Mouse (Mus musculus) heart, embryonic 16.5 days (tissue): Measurements from ENCODE around the gene Cldn8. TPM values are rescaled to one million over a fixed set of nuclear protein-coding genes. Genes with fewer than 3 reads are reported as not detected.

Experiments used
- ATAC-seq: fragments of 200-750 bp; cut with Nextera tagmentation; replicated peaks from 2 replicates; pipeline ENCODE4 v1.8.0; 2017; ENCODE audit warnings: moderate number of reproducible peaks; ENCODE audit not compliant: insufficient read depth, low FRiP score; ENCODE audit errors: extremely low read depth
- H3K27ac ChIP-seq: fragments of 300-500 bp; sonication (generic); 2 replicates; pipeline ENCODE4 v1.5.1; 2014; ENCODE audit warnings: mild to moderate bottlenecking, low read length, control low read depth, moderate library complexity
- H3K27me3 ChIP-seq: fragments of 300-500 bp; sonication (generic); 2 replicates; pipeline ENCODE4 v1.6.1; 2014; ENCODE audit warnings: low read length, mixed read lengths; ENCODE audit not compliant: control insufficient read depth, insufficient read depth
- H3K36me3 ChIP-seq: fragments of 300-500 bp; sonication (generic); 2 replicates; pipeline ENCODE4 v1.6.1; 2014; ENCODE audit not compliant: control insufficient read depth, insufficient read depth
- H3K4me1 ChIP-seq: fragments of 300-500 bp; sonication (generic); 2 replicates; pipeline ENCODE4 v1.6.1; 2014; ENCODE audit warnings: low read length, mixed read lengths; ENCODE audit not compliant: control insufficient read depth, insufficient read depth
- H3K4me2 ChIP-seq: fragments of 300-500 bp; sonication (generic); 2 replicates; pipeline ENCODE4 v1.6.1; 2014; ENCODE audit warnings: low read depth, mild to moderate bottlenecking, control low read depth, low read length
- H3K4me3 ChIP-seq: fragments of 300-500 bp; sonication (generic); 2 replicates; pipeline ENCODE4 v1.5.1; 2014; ENCODE audit warnings: mild to moderate bottlenecking, control low read depth, low read length
- H3K9ac ChIP-seq: fragments of 300-500 bp; sonication (generic); 2 replicates; pipeline ENCODE4 v1.6.1; 2014; ENCODE audit warnings: low read length, control low read depth
- H3K9me3 ChIP-seq: fragments of 300-500 bp; sonication (generic); replicated peaks from 2 replicates; pipeline ENCODE4 v1.6.1; 2016; ENCODE audit warnings: low read length; ENCODE audit not compliant: control insufficient read depth
- WGBS: fragments of 180-500 bp; shearing (Covaris S2); extraction: QIAGEN DNeasy Blood & Tissue Kit; methylation state at CpG from one replicate; pipeline ENCODE4 v1.1.7; 2014; 5-methylcytosine and 5-hydroxymethylcytosine counted together
- polyA plus RNA-seq: library from polyadenylated mRNA; unstranded; fragments of >200 nt; fragmentation: Nextera tagmentation; extraction: Ambion mirVana; gene quantifications from 2 replicates; pipeline ENCODE4 v1.2.1, GENCODE M21; 2015

Gene Cldn8
- polyA plus RNA-seq, 1 experiment from 2014 or later = 1.1 TPM

GRCm38 (mm10) chr16:88575885-88576679 is 13.1 kb upstream of the Cldn8 start:
- Histone ChIP-seq H3K27ac (no peak overlapping the region), H3K36me3 (no peaks in the 10 kb centered on the region), H3K4me2 (no peak overlapping the region), H3K27me3 (no peaks in the 10 kb centered on the region), H3K4me1 (no peaks in the 10 kb centered on the region), H3K9me3 (no peaks in the 10 kb centered on the region), H3K4me3 (no peak overlapping the region), H3K9ac (no peak overlapping the region)
- no peak for ATAC-seq
- 70% methylated on average over 4 of the region's 4 CpGs for WGBS

- Histone ChIP-seq H3K9ac (no peak overlapping the region), H3K9me3 (no peaks in the 10 kb centered on the region), H3K4me1 (no peaks in the 10 kb centered on the region), H3K27me3 (no peaks in the 10 kb centered on the region), H3K36me3 (no peaks in the 10 kb centered on the region), H3K4me3 (no peak overlapping the region), H3K4me2 (no peak overlapping the region), H3K27ac (no peak overlapping the region)
- WGBS = 76% methylated on average over 5 of the region's 5 CpGs
- no peak for ATAC-seq
These were observed 10.0 kb upstream of the Cldn8 start for GRCm38 (mm10) chr16:88572904-88573404.

GRCm38 (mm10) chr16:88570136-88570535 is 7.2 kb upstream of the Cldn8 start:
- Histone ChIP-seq H3K4me1 (no peaks in the 10 kb centered on the region), H3K36me3 (no peaks in the 10 kb centered on the region), H3K27me3 (no peaks in the 10 kb centered on the region), H3K4me2 (no peak overlapping the region), H3K9me3 (no peaks in the 10 kb centered on the region), H3K27ac (no peak overlapping the region), H3K4me3 (no peak overlapping the region), H3K9ac (no peak overlapping the region)
- ATAC-seq = no peak

GRCm38 (mm10) chr16:88569732-88570131 is 6.7 kb upstream of the Cldn8 start:
- 71% methylated on average over 3 of the region's 3 CpGs for WGBS
- H3K4me3 ChIP-seq = no peak overlapping the region
- H3K36me3 ChIP-seq = no peaks in the 10 kb centered on the region
- H3K27ac ChIP-seq = no peak overlapping the region
- H3K4me2 ChIP-seq = no peak overlapping the region
- no peak for ATAC-seq
- H3K27me3 ChIP-seq = no peaks in the 10 kb centered on the region
- no peaks in the 10 kb centered on the region for H3K9me3 ChIP-seq
- H3K9ac ChIP-seq = no peak overlapping the region
- H3K4me1 ChIP-seq = no peaks in the 10 kb centered on the region

- Histone ChIP-seq H3K27ac (no peak overlapping the region), H3K9me3 (no peaks in the 10 kb centered on the region), H3K4me1 (no peaks in the 10 kb centered on the region), H3K27me3 (no peaks in the 10 kb centered on the region), H3K4me2 (no peak overlapping the region), H3K9ac (no peak overlapping the region), H3K4me3 (no peak overlapping the region), H3K36me3 (no peaks in the 10 kb centered on the region)
- no peak for ATAC-seq
- 82% methylated on average over 1 of the region's 1 CpGs for WGBS
These were observed 6.1 kb upstream of the Cldn8 start for GRCm38 (mm10) chr16:88569096-88569495.

- no peak overlapping the region for H3K9ac ChIP-seq
- H3K4me2 ChIP-seq = no peak overlapping the region
- no peaks in the 10 kb centered on the region for H3K4me1 ChIP-seq
- no peak overlapping the region for H3K27ac ChIP-seq
- H3K4me3 ChIP-seq = no peak overlapping the region
- WGBS = 41% methylated on average over 6 of the region's 6 CpGs
- ATAC-seq = no peak
- H3K36me3 ChIP-seq = no peaks in the 10 kb centered on the region
- H3K27me3 ChIP-seq = no peaks in the 10 kb centered on the region
- H3K9me3 ChIP-seq = no peaks in the 10 kb centered on the region
These were observed 1.3 kb downstream of the Cldn8 start for GRCm38 (mm10) chr16:88561617-88562164.

GRCm38 (mm10) chr16:88542488-88542887 is 20.5 kb downstream of the Cldn8 start:
- H3K9ac ChIP-seq = no peak overlapping the region
- no peaks in the 10 kb centered on the region for H3K27me3 ChIP-seq
- no peak for ATAC-seq
- no peak overlapping the region for H3K4me3 ChIP-seq
- no peaks in the 10 kb centered on the region for H3K4me1 ChIP-seq
- no peak overlapping the region for H3K27ac ChIP-seq
- no peaks in the 10 kb centered on the region for H3K36me3 ChIP-seq
- no peak overlapping the region for H3K4me2 ChIP-seq
- WGBS = 54% methylated on average over 6 of the region's 6 CpGs
- H3K9me3 ChIP-seq = no peaks in the 10 kb centered on the region

GRCm38 (mm10) chr16:88539841-88540487 is 23.0 kb downstream of the Cldn8 start:
- 64% methylated on average over 3 of the region's 3 CpGs for whole genome bisulfite sequencing
- Histone ChIP-seq H3K4me3 (no peak overlapping the region), H3K36me3 (no peaks in the 10 kb centered on the region), H3K9ac (no peak overlapping the region), H3K9me3 (no peaks in the 10 kb centered on the region), H3K4me2 (no peak overlapping the region), H3K27me3 (no peaks in the 10 kb centered on the region), H3K4me1 (no peaks in the 10 kb centered on the region), H3K27ac (no peak overlapping the region)
- no peak for ATAC-seq

- H3K27ac ChIP-seq = no peak overlapping the region
- H3K4me3 ChIP-seq = no peak overlapping the region
- H3K36me3 ChIP-seq = no peaks in the 10 kb centered on the region
- ATAC-seq = no peak
- H3K4me2 ChIP-seq = no peak overlapping the region
- no peaks in the 10 kb centered on the region for H3K4me1 ChIP-seq
- no peak overlapping the region for H3K9ac ChIP-seq
- H3K9me3 ChIP-seq = no peaks in the 10 kb centered on the region
- no peaks in the 10 kb centered on the region for H3K27me3 ChIP-seq
These were observed 51.6 kb downstream of the Cldn8 start for GRCm38 (mm10) chr16:88511348-88511747.
